Mouse (Mus musculus): ENCODE results near the gene Anapc1. TPM values are rescaled to one million over a fixed set of nuclear protein-coding genes. Genes with fewer than 3 reads are reported as not detected.

Gene Anapc1
- polyA plus RNA-seq (2014; fragmentation: Nextera tagmentation; extraction: Ambion mirVana): 57.4 and 60.0 TPM in 2 replicates

DNA sequence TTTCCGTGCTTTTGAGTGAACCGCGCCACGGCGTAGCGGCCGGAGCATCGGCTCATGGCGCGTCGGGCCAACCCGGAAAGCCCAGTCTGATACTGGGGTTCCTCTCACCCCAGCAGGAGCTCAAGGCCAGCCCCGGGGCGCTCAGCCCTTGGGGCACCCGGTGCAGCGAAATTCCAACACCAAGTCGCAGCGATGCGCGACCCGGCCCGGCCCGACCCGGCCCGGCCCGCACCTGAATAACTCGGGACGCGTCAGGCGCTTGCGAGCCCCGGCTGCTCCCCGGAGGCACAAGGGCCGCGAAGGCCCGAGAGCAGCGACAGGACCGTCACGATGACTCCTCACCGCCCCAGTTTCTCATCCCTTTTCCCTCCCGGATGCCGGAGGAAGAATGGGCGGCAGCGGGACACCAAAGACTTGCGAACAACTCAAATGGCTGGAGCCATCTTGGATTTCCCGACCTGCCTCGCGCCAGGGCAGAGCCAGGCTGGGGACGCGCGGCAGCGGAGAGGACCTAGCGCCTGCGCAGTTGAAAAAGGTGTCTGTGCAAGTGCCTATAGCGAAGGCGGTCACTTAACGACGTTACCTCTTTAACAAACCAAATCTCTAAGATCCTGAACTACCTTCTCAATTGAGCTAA is at the start of gene Anapc1:
Anapc1 (minus strand) TSS at position 471 of the 637 bp plus-strand sequence.
- peak within 1 kb of the TSS; percentile 98 for H3K9ac ChIP-seq (ENCODE audit: low read depth, low read length)
- peaks cover 27% of the 10 kb centered on the region for H3K36me3 ChIP-seq (ENCODE audit: control insufficient read depth, insufficient read depth, low read length)
- H3K27ac ChIP-seq (replicated peaks; ENCODE audit: low read depth, low read length): peak within 1 kb of the TSS; percentile 89
- H3K4me1 ChIP-seq (ENCODE audit: control insufficient read depth, insufficient read depth, low read length): peaks cover 9% of the 10 kb centered on the region
- H3K9me3 ChIP-seq (ENCODE audit: control insufficient read depth, low read length): no peaks in the 10 kb centered on the region
- H3K27me3 ChIP-seq (replicated peaks; ENCODE audit: control insufficient read depth, insufficient read depth, low read length): no peaks in the 10 kb centered on the region
- peak within 1 kb of the TSS; percentile 97 for H3K4me3 ChIP-seq (ENCODE audit: low read depth, low read length)
- peak; percentile 96 for DNase-seq (ENCODE audit: low spot score)
- peak; percentile 98 for ATAC-seq (ENCODE audit: low read depth)
- H3K4me2 ChIP-seq (ENCODE audit: low read depth, low read length): peak within 1 kb of the TSS; percentile 83
- WGBS: 0% methylated on average over 37 of the region's 58 CpGs

DNA sequence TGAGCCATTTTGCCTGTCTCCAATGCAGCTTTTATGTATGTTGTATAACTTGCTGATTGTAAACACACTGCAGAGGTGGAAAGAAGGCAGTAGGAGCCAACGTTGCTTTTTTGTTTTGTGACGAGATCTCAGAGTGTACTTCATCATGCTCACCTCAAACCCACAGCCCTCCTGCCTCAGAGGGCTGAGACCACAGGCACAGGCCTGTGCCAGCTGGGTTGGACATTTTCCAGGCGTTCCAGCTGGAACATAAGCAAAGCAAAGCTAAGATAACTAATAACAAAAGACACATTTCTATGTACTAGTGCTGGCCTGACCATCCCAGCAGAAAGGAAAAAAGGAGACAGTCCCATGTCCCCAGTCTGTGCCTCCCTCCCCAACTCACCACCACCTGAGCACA is 47.9 kb upstream of the Anapc1 start:
- Histone ChIP-seq H3K9me3 (ENCODE audit: control insufficient read depth, low read length) (no peaks in the 10 kb centered on the region), H3K27me3 (replicated peaks; ENCODE audit: control insufficient read depth, insufficient read depth, low read length) (no peaks in the 10 kb centered on the region), H3K4me1 (ENCODE audit: control insufficient read depth, insufficient read depth, low read length) (peaks cover 16% of the 10 kb centered on the region), H3K27ac (replicated peaks; ENCODE audit: low read depth, low read length) (no peak overlapping the region; the same call in 1 of the 2 replicates), H3K4me2 (ENCODE audit: low read depth, low read length) (no peak overlapping the region), H3K9ac (ENCODE audit: low read depth, low read length) (no peak overlapping the region), H3K36me3 (ENCODE audit: control insufficient read depth, insufficient read depth, low read length) (peaks cover 29% of the 10 kb centered on the region), H3K4me3 (ENCODE audit: low read depth, low read length) (no peak overlapping the region)
- WGBS: 44% methylated on average over 3 of the region's 3 CpGs
- ATAC-seq (ENCODE audit: low read depth): no peak
- peak; percentile 49 for DNase-seq (ENCODE audit: low spot score)

DNA sequence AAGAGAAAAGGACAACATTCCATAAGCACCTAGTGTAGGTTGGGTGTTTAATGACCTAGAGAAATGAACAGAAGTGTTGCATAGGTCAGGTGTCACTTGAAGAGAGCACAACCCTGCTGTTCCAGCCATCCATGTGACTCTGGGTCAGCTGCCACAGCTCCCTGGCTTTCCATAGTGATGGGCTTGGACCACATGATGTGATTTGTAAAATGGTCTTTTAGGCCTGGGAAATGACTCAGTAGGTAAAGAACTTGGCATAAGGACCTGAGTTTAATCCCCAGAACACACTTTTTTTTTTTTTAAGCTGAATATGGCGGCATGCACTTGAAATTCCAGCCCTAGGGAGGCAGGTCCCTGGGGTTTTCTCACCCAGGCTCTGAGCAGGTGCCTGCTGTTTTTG is 44.8 kb upstream of the Anapc1 start:
- WGBS: 75% methylated on average over 1 of the region's 1 CpGs
- Histone ChIP-seq H3K27me3 (replicated peaks; ENCODE audit: control insufficient read depth, insufficient read depth, low read length) (no peaks in the 10 kb centered on the region), H3K27ac (replicated peaks; ENCODE audit: low read depth, low read length) (no peak overlapping the region), H3K9ac (ENCODE audit: low read depth, low read length) (no peak overlapping the region), H3K36me3 (ENCODE audit: control insufficient read depth, insufficient read depth, low read length) (peaks cover 21% of the 10 kb centered on the region; the same call in 1 of the 2 replicates), H3K4me2 (ENCODE audit: low read depth, low read length) (no peak overlapping the region), H3K4me1 (ENCODE audit: control insufficient read depth, insufficient read depth, low read length) (peaks cover 13% of the 10 kb centered on the region), H3K9me3 (ENCODE audit: control insufficient read depth, low read length) (no peaks in the 10 kb centered on the region), H3K4me3 (ENCODE audit: low read depth, low read length) (no peak overlapping the region)
- DNase-seq (ENCODE audit: low spot score) (no peak), ATAC-seq (ENCODE audit: low read depth) (no peak)

DNA sequence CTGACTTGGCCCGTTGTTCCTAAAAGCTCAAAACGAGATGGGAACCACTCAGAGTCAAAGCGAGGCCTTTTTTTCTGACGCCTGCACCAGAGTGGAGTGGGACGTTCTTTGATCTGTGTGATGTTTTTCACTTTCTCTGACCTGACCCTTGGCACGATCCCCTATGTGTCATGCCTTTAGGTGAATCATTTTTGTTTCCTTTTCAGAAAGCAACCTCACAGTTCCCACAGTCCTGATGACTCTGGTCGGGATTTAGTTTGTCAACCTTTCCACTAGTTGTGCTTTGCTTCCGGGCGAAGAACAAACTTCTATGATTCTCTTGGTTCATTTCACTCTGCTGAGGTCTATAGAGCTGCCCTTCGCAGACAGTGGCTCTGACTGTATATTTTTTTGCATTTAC is 44.3 kb upstream of the Anapc1 start:
- no peak overlapping the region for H3K4me3 ChIP-seq (ENCODE audit: low read depth, low read length)
- no peaks in the 10 kb centered on the region for H3K9me3 ChIP-seq (ENCODE audit: control insufficient read depth, low read length)
- H3K27ac ChIP-seq (replicated peaks; ENCODE audit: low read depth, low read length): no peak overlapping the region
- no peak for DNase-seq (ENCODE audit: low spot score)
- ATAC-seq (ENCODE audit: low read depth): no peak
- H3K4me1 ChIP-seq (ENCODE audit: control insufficient read depth, insufficient read depth, low read length): peaks cover 13% of the 10 kb centered on the region
- peaks cover 21% of the 10 kb centered on the region; the same call in 1 of the 2 replicates for H3K36me3 ChIP-seq (ENCODE audit: control insufficient read depth, insufficient read depth, low read length)
- H3K4me2 ChIP-seq (ENCODE audit: low read depth, low read length): no peak overlapping the region
- 71% methylated on average over 10 of the region's 10 CpGs for WGBS
- H3K27me3 ChIP-seq (replicated peaks; ENCODE audit: control insufficient read depth, insufficient read depth, low read length): no peaks in the 10 kb centered on the region
- no peak overlapping the region for H3K9ac ChIP-seq (ENCODE audit: low read depth, low read length)

DNA sequence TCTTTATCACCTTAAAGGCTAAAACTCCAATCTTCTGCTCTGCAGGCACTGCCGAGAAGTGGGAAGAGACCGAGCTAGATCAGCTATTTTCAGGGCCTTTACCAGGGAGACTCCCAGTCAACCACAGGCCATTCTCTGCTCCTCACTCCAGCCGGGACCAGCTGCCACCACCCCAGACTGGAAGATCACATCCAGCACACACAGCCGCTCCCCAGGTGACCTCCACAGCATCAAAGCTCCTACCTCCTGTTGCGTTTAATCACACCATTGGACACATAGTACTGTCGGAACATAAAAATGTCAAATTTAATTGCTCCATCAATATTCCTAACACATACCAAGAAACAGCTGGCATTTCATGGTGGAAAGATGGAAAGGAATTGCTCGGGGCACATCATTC is 42.0 kb upstream of the Anapc1 start:
- H3K4me2 ChIP-seq (ENCODE audit: low read depth, low read length): no peak overlapping the region
- H3K27me3 ChIP-seq (replicated peaks; ENCODE audit: control insufficient read depth, insufficient read depth, low read length): no peaks in the 10 kb centered on the region
- H3K36me3 ChIP-seq (ENCODE audit: control insufficient read depth, insufficient read depth, low read length): peaks cover 21% of the 10 kb centered on the region; the same call in 1 of the 2 replicates
- 71% methylated on average over 7 of the region's 7 CpGs for WGBS
- H3K9ac ChIP-seq (ENCODE audit: low read depth, low read length): no peak overlapping the region
- no peaks in the 10 kb centered on the region for H3K9me3 ChIP-seq (ENCODE audit: control insufficient read depth, low read length)
- no peak overlapping the region for H3K4me3 ChIP-seq (ENCODE audit: low read depth, low read length)
- no peaks in the 10 kb centered on the region for H3K4me1 ChIP-seq (ENCODE audit: control insufficient read depth, insufficient read depth, low read length)
- DNase-seq (ENCODE audit: low spot score): no peak
- H3K27ac ChIP-seq (replicated peaks; ENCODE audit: low read depth, low read length): no peak overlapping the region
- no peak for ATAC-seq (ENCODE audit: low read depth)

DNA sequence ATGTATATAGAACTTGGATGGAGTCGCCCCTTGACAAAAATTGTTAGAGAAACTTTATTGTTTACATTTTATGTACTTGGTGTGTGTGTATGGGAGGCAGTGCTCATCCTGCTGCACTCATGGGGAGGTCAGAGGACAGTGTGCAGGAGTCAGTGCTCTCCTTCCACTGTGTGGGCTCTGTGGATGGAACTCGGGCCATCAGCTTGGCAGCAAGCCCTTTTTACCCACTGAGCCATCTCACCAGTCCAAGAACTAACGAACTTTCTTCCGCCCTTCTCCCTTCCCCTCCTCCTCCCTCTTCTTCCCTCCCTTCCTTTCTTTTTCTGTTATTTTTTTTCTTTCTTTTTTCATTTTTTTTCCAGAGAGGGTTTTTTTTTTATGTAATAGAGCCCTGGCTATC is 40.9 kb upstream of the Anapc1 start:
- DNase-seq (ENCODE audit: low spot score): no peak

DNA sequence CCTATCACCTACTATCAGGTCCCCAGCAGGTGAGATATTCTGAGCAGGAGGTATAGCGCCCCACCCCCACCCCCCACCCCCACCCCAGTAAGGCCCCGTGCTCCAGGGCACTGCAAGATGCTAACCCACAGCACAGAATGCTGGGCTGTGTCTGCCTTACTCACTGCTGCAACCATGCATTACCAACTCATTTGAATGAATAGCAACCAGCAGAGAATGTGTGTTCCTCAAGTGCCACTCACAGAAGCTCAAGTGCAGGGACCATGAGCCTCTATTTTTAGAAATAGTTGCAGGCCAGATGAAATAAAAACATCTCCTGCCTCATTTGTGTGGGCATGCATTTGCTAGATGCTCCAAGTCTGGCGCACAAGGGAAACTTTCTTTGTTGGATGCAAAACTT is 40.4 kb upstream of the Anapc1 start:
- Histone ChIP-seq H3K27ac (replicated peaks; ENCODE audit: low read depth, low read length) (no peak overlapping the region), H3K4me1 (ENCODE audit: control insufficient read depth, insufficient read depth, low read length) (no peaks in the 10 kb centered on the region), H3K36me3 (ENCODE audit: control insufficient read depth, insufficient read depth, low read length) (peaks cover 21% of the 10 kb centered on the region; the same call in 1 of the 2 replicates), H3K4me2 (ENCODE audit: low read depth, low read length) (no peak overlapping the region), H3K4me3 (ENCODE audit: low read depth, low read length) (no peak overlapping the region), H3K9ac (ENCODE audit: low read depth, low read length) (no peak overlapping the region), H3K9me3 (ENCODE audit: control insufficient read depth, low read length) (no peaks in the 10 kb centered on the region), H3K27me3 (replicated peaks; ENCODE audit: control insufficient read depth, insufficient read depth, low read length) (no peaks in the 10 kb centered on the region)
- DNase-seq (ENCODE audit: low spot score) (no peak), ATAC-seq (ENCODE audit: low read depth) (no peak)
- WGBS: 56% methylated on average over 3 of the region's 3 CpGs

More for the DNA sequence above, 40.9 kb upstream of the Anapc1 start:
- Histone ChIP-seq H3K36me3 (ENCODE audit: control insufficient read depth, insufficient read depth, low read length) (peaks cover 21% of the 10 kb centered on the region; the same call in 1 of the 2 replicates), H3K4me1 (ENCODE audit: control insufficient read depth, insufficient read depth, low read length) (no peaks in the 10 kb centered on the region), H3K9ac (ENCODE audit: low read depth, low read length) (no peak overlapping the region), H3K27me3 (replicated peaks; ENCODE audit: control insufficient read depth, insufficient read depth, low read length) (no peaks in the 10 kb centered on the region), H3K9me3 (ENCODE audit: control insufficient read depth, low read length) (no peaks in the 10 kb centered on the region), H3K4me3 (ENCODE audit: low read depth, low read length) (no peak overlapping the region), H3K27ac (replicated peaks; ENCODE audit: low read depth, low read length) (no peak overlapping the region), H3K4me2 (ENCODE audit: low read depth, low read length) (no peak overlapping the region)
- 76% methylated on average over 4 of the region's 4 CpGs for WGBS
- ATAC-seq (ENCODE audit: low read depth): no peak

DNA sequence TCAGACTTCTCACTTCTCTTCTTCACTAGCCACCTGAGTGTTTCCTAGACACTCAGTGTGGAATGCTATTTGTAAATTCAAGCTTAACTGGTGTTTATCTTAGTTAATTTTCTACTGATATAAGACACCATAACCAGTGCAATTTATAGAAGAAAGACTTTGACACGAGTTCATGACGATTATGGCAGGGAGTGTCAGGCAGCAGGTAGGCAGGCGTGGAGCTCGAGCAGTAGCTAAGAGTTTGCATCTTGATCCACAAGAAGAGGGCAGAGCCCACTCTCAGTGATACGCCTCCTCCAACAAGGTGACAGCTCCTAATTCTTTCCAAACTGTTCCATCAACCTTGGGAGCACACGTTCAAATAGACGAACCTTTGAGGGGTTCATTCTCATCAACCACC is 39.4 kb upstream of the Anapc1 start:
- WGBS: 83% methylated on average over 7 of the region's 7 CpGs
- ATAC-seq (ENCODE audit: low read depth): no peak

DNA sequence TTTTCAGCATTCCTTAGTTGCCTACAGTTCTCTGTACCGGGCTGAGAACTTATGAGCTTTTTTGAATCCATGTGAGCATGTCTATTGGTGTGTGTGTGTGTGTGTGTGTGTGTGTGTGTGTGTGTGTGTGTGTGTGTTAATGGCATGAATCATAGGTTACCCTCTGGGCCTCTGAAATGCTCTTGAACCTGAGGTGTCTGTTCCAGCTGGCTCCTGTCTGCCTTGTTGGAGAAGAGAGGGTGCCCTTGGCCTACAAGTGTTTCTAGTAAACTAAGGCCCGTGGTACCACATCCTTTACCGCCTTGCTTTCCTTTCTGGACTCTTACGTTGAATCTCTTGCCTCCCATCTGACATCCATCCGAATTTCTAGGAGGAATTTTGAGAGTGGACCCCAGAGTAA is 38.9 kb upstream of the Anapc1 start:
- Histone ChIP-seq H3K4me2 (ENCODE audit: low read depth, low read length) (no peak overlapping the region), H3K4me1 (ENCODE audit: control insufficient read depth, insufficient read depth, low read length) (no peaks in the 10 kb centered on the region), H3K27ac (replicated peaks; ENCODE audit: low read depth, low read length) (no peak overlapping the region), H3K9ac (ENCODE audit: low read depth, low read length) (no peak overlapping the region), H3K4me3 (ENCODE audit: low read depth, low read length) (no peak overlapping the region), H3K9me3 (ENCODE audit: control insufficient read depth, low read length) (no peaks in the 10 kb centered on the region), H3K36me3 (ENCODE audit: control insufficient read depth, insufficient read depth, low read length) (peaks cover 18% of the 10 kb centered on the region; the same call in 1 of the 2 replicates), H3K27me3 (replicated peaks; ENCODE audit: control insufficient read depth, insufficient read depth, low read length) (no peaks in the 10 kb centered on the region)
- no peak for DNase-seq (ENCODE audit: low spot score)
- WGBS: 90% methylated on average over 5 of the region's 5 CpGs
- ATAC-seq (ENCODE audit: low read depth): no peak

More for the DNA sequence above, 39.4 kb upstream of the Anapc1 start:
- no peaks in the 10 kb centered on the region for H3K9me3 ChIP-seq (ENCODE audit: control insufficient read depth, low read length)
- H3K27ac ChIP-seq (replicated peaks; ENCODE audit: low read depth, low read length): no peak overlapping the region
- H3K27me3 ChIP-seq (replicated peaks; ENCODE audit: control insufficient read depth, insufficient read depth, low read length): no peaks in the 10 kb centered on the region
- peaks cover 19% of the 10 kb centered on the region; the same call in 1 of the 2 replicates for H3K36me3 ChIP-seq (ENCODE audit: control insufficient read depth, insufficient read depth, low read length)
- no peaks in the 10 kb centered on the region for H3K4me1 ChIP-seq (ENCODE audit: control insufficient read depth, insufficient read depth, low read length)
- H3K4me3 ChIP-seq (ENCODE audit: low read depth, low read length): no peak overlapping the region
- H3K4me2 ChIP-seq (ENCODE audit: low read depth, low read length): no peak overlapping the region
- no peak overlapping the region for H3K9ac ChIP-seq (ENCODE audit: low read depth, low read length)
- no peak for DNase-seq (ENCODE audit: low spot score)
